Mouse (Mus musculus) cerebellum, adult 2 months (tissue): ENCODE measurements around the gene Stk39.

Source experiments
- CTCF ChIP-seq: fragments of 200-500 bp; IDR thresholded peaks from 2 replicates; pipeline ENCODE4 v1.5.1; 2011; ENCODE audit warnings: low read depth, mild to moderate bottlenecking, control low read depth, low read length, moderate library complexity, borderline replicate concordance; ENCODE audit not compliant: insufficient read depth
- POLR2A ChIP-seq: fragments of 200-500 bp; IDR thresholded peaks from 2 replicates; pipeline ENCODE4 v1.6.1; 2011; ENCODE audit warnings: low read length, control low read depth, borderline replicate concordance; ENCODE audit not compliant: insufficient read depth

- TF ChIP-seq CTCF (no peak), POLR2A (no peak)
These were observed 34.9 kb downstream of the Stk39 start for GRCm38 (mm10) chr2:68437216-68437615.
